Mouse (Mus musculus) cerebellum, adult 2 months (tissue): Measurements from ENCODE around the gene Cav2. TPM values are rescaled to one million over a fixed set of nuclear protein-coding genes. Genes with fewer than 3 reads are reported as not detected.

Experiments used
- DNase-seq, 2 experiments: peaks; one replicate each; pipeline ENCODE4 v3.0.0; 2021
- H3K27ac ChIP-seq: fragments of 200-500 bp; 2 replicates; pipeline ENCODE4 v1.5.1; 2012; ENCODE audit warnings: low read length, control low read depth, inconsistent platforms; ENCODE audit not compliant: insufficient read depth
- H3K27me3 ChIP-seq: fragments of 200-500 bp; 2 replicates; pipeline ENCODE4 v1.6.1; 2012; ENCODE audit warnings: inconsistent platforms, mild to moderate bottlenecking, low read length, moderate library complexity; ENCODE audit not compliant: control insufficient read depth, insufficient read depth
- H3K4me1 ChIP-seq: fragments of 200-500 bp; 2 replicates; pipeline ENCODE4 v1.6.1; 2011; ENCODE audit warnings: low read length; ENCODE audit not compliant: control insufficient read depth, insufficient read depth
- H3K4me3 ChIP-seq: fragments of 200-500 bp; replicated peaks from 2 replicates; pipeline ENCODE3; 2011; ENCODE audit warnings: mild to moderate bottlenecking, low read depth, low read length, control low read depth; ENCODE audit not compliant: insufficient read depth
- CTCF ChIP-seq: fragments of 200-500 bp; IDR thresholded peaks from 2 replicates; pipeline ENCODE4 v1.5.1; 2011; ENCODE audit warnings: low read depth, mild to moderate bottlenecking, control low read depth, low read length, moderate library complexity, borderline replicate concordance; ENCODE audit not compliant: insufficient read depth
- POLR2A ChIP-seq: fragments of 200-500 bp; IDR thresholded peaks from 2 replicates; pipeline ENCODE4 v1.6.1; 2011; ENCODE audit warnings: low read length, control low read depth, borderline replicate concordance; ENCODE audit not compliant: insufficient read depth
- WGBS: fragments of 180-500 bp; shearing (Covaris S2); methylation state at CpG from one replicate; pipeline ENCODE4 v1.1.7; 2018; 5-methylcytosine and 5-hydroxymethylcytosine counted together
- polyA plus RNA-seq: library from polyadenylated mRNA; depleted of rRNA; stranded (reverse); fragments of >200 nt; gene quantifications from 2 replicates; pipeline ENCODE4 v1.2.3, GENCODE M21; 2012; rRNA removed

Gene Cav2
- polyA plus RNA-seq, 1 experiment: 10.9 TPM

GRCm38 (mm10) chr6:17314659-17315616 lies 34.0 kb downstream of the Cav2 start:
- Histone ChIP-seq H3K27me3 (no peaks in the 10 kb centered on the region; the same call in 1 of the 2 replicates), H3K4me1 (no peaks in the 10 kb centered on the region), H3K4me3 (no peak overlapping the region), H3K27ac (no peak overlapping the region)
- 90% methylated on average over 5 of the region's 5 CpGs for WGBS
- DNase-seq: no peak
- TF ChIP-seq CTCF: no peak
- no peak for TF ChIP-seq POLR2A

- Histone ChIP-seq H3K27ac (no peak overlapping the region), H3K4me3 (no peak overlapping the region), H3K4me1 (no peaks in the 10 kb centered on the region), H3K27me3 (no peaks in the 10 kb centered on the region; the same call in 1 of the 2 replicates)
- 88% methylated on average over 15 of the region's 15 CpGs for WGBS
- DNase-seq: no peak
- TF ChIP-seq CTCF (no peak), POLR2A (no peak)
Measured at GRCm38 (mm10) chr6:17316294-17317166, 35.5 kb downstream of the Cav2 start.

- no peak for DNase-seq
- Histone ChIP-seq H3K27me3 (no peaks in the 10 kb centered on the region; the same call in 1 of the 2 replicates), H3K27ac (no peak overlapping the region), H3K4me3 (no peak overlapping the region), H3K4me1 (no peaks in the 10 kb centered on the region)
- WGBS: 5% methylated on average over 1 of the region's 1 CpGs
- TF ChIP-seq POLR2A (no peak), CTCF (no peak)
Measured at GRCm38 (mm10) chr6:17317167-17317524, 36.2 kb downstream of the Cav2 start.

GRCm38 (mm10) chr6:17317944-17318343 lies 37.0 kb downstream of the Cav2 start:
- H3K4me1 ChIP-seq: no peaks in the 10 kb centered on the region
- no peak for DNase-seq
- 36% methylated on average over 1 of the region's 1 CpGs for WGBS
- H3K4me3 ChIP-seq: no peak overlapping the region
- no peaks in the 10 kb centered on the region; the same call in 1 of the 2 replicates for H3K27me3 ChIP-seq
- H3K27ac ChIP-seq: no peak overlapping the region
- TF ChIP-seq CTCF (no peak), POLR2A (no peak)

- TF ChIP-seq CTCF (no peak), POLR2A (no peak)
Measured at GRCm38 (mm10) chr6:17321976-17322375, 41.0 kb downstream of the Cav2 start.

GRCm38 (mm10) chr6:17327216-17327615 lies 46.2 kb downstream of the Cav2 start:
- H3K4me3 ChIP-seq: no peak overlapping the region
- no peaks in the 10 kb centered on the region; the same call in 1 of the 2 replicates for H3K27me3 ChIP-seq
- DNase-seq: no peak
- no peak overlapping the region for H3K27ac ChIP-seq
- WGBS: 49% methylated on average over 11 of the region's 11 CpGs
- H3K4me1 ChIP-seq: no peaks in the 10 kb centered on the region
- no peak for TF ChIP-seq CTCF
- no peak for TF ChIP-seq POLR2A

More at GRCm38 (mm10) chr6:17321976-17322375, 41.0 kb downstream of the Cav2 start:
- H3K27me3 ChIP-seq: no peaks in the 10 kb centered on the region; the same call in 1 of the 2 replicates
- H3K4me3 ChIP-seq: no peak overlapping the region
- 88% methylated on average over 6 of the region's 6 CpGs for WGBS
- DNase-seq: no peak
- H3K27ac ChIP-seq: no peak overlapping the region
- H3K4me1 ChIP-seq: no peaks in the 10 kb centered on the region

GRCm38 (mm10) chr6:17329801-17330200 lies 48.8 kb downstream of the Cav2 start:
- H3K4me3 ChIP-seq: no peak overlapping the region
- WGBS: 56% methylated on average over 3 of the region's 3 CpGs
- H3K27me3 ChIP-seq: no peaks in the 10 kb centered on the region; the same call in 1 of the 2 replicates
- H3K27ac ChIP-seq: no peak overlapping the region
- no peak for DNase-seq
- H3K4me1 ChIP-seq: no peaks in the 10 kb centered on the region
- TF ChIP-seq POLR2A (no peak), CTCF (no peak)

GRCm38 (mm10) chr6:17337724-17338123 lies 56.7 kb downstream of the Cav2 start:
- H3K4me1 ChIP-seq: no peaks in the 10 kb centered on the region
- WGBS: 88% methylated on average over 2 of the region's 2 CpGs
- no peak for DNase-seq
- H3K4me3 ChIP-seq: no peak overlapping the region
- TF ChIP-seq CTCF: no peak
- no peak for TF ChIP-seq POLR2A
- H3K27ac ChIP-seq: no peak overlapping the region
- no peaks in the 10 kb centered on the region for H3K27me3 ChIP-seq

Other genes with a start within 250 kb of the Cav2 start
- gene Tes, start 216.0 kb upstream of the Cav2 start, polyA plus RNA-seq: 2.0 and 2.1 TPM in 2 replicates
- 15.4 and 19.0 TPM in 2 replicates for gene Cav1, start 25.1 kb downstream of the Cav2 start, polyA plus RNA-seq
- 0.44 TPM in 2 replicates for gene Met, start 182.6 kb downstream of the Cav2 start, polyA plus RNA-seq